Mouse (Mus musculus): ENCODE measurements around the gene Pde4c. TPM values are rescaled to one million over a fixed set of nuclear protein-coding genes. Genes with fewer than 3 reads are reported as not detected.

The Pde4c gene
- total and polyA plus RNA-seq, 2 experiments from 2014 or later, result 0.39 to 0.77 TPM

DNA sequence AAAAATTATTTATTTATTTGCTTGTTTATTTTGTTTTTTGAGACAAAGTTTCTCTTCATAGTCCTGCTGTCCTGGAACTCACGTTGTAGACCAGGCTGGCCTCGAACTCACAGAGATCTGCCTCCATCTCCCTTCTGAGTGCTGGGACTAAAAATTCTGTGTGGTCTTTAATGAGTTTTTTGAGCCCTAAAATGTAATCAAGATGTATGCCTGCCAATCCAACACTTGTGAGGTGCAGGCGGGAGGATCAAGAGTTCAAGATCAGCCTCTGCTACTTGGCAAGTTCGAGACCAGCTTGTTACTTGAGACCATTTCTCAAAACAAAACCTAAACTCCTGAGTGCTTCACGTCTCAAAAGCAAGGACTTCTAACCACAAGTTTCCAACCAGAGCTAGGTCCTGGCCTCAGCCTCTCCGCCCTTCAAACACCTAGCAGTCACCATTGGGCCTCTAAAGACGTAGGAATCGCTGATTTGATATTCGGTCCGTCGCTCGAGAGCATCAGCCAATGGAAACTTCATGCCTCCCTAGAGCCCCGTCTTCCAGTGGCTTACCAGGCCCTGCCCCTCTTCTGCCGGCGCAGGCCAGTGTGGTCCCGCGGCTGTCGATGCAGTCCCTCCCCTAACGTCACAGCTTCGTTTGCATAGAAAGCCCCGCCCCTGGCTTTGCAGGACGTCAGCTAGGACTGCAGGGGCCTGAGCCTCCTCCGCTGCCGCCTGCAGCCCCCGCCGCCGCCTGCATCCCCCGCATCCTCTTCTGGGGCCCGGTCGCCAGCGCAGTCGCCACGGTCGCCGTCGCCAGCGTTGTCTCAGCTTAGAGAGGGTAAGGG is 30.7 kb downstream of the Pde4c start, which contains the start of gene Rab3a:
Gene Rab3a (plus strand): TSS at position 637 of the 828 bp plus-strand sequence.
- WGBS, result 8% methylated on average over 37 of the region's 37 CpGs
- ATAC-seq (ENCODE audit: low FRiP score) (peak; percentile 96), DNase-seq (ENCODE audit: low spot score) (peak; percentile 99)
- 0 out of 2 replicates have a peak, but pooled peaks cover 2% of the 10 kb centered on the region for H3K4me1 ChIP-seq (ENCODE audit: insufficient read depth, low read length)
- H3K4me3 ChIP-seq (ENCODE audit: low read depth, low read length), result peak within 1 kb of the TSS; percentile 74
- peak within 1 kb of the TSS; percentile 99 for H3K9ac ChIP-seq (replicated peaks; ENCODE audit: low read length, poor library complexity, severe bottlenecking)
- peak within 1 kb of the TSS; percentile 68 for H3K4me2 ChIP-seq (ENCODE audit: low read depth, low read length, poor library complexity, severe bottlenecking)
- H3K9me3 ChIP-seq (ENCODE audit: low read length), result no peaks in the 10 kb centered on the region
- peak within 1 kb of the TSS; percentile 95 for H3K27ac ChIP-seq (ENCODE audit: low read depth, low read length)
- no peak for TF ChIP-seq CTCF (IDR thresholded peaks at IDR 0.05)
- peaks cover 25% of the 10 kb centered on the region for H3K36me3 ChIP-seq (ENCODE audit: insufficient read depth, low read length)
- 0 out of 2 replicates have a peak, but pooled peaks cover 4% of the 10 kb centered on the region for H3K27me3 ChIP-seq (ENCODE audit: insufficient read depth, low read length)

DNA sequence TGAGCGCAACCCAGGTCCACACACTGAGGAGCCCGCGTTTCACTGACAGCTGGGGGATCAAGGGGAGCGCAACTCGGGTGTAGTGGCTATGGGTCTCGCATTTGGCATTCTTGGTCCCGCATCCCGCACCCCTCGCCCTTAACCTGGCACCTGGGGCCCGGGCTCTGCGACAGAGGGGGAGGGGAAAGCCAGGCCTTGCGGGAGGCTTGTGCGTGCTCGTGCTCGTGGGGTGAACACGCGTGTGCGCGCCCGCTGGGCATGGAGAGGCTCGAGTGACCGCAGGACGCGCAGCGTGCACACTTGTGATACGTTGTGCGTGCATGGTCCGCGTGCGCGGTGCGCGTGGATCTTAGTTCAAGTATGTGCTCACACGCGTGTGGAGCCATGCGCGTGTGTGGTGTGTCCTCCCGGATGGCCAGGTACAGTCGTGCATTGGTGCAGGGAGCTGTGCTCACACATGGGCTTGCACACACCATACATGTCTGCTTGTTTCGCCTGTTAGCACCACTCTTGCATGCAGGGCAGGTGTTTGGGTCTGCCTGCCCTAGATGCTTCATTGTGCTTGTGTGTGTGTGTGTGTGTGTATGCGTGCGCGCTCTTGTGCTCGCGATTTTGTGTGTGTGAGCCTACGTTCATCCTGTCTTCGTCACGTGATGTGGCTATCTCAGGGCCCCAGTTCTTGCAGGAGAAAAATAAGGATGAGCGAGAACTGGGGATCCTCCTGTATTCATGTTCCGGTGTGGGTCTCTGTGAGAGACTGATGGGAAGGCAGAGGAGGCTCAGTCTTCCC is 31.5 kb downstream of the Pde4c start:
- no peaks in the 10 kb centered on the region for H3K27me3 ChIP-seq (ENCODE audit: insufficient read depth, low read length)
- 11% methylated on average over 50 of the region's 50 CpGs for WGBS
- H3K4me3 ChIP-seq (ENCODE audit: low read depth, low read length), result peak overlapping the region; percentile 74
- DNase-seq (ENCODE audit: low spot score) (peak; percentile 86), ATAC-seq (ENCODE audit: low FRiP score) (peak; percentile 72)
- H3K4me1 ChIP-seq (ENCODE audit: insufficient read depth, low read length), result peaks cover 7% of the 10 kb centered on the region; the same call in 1 of the 2 replicates
- peaks cover 25% of the 10 kb centered on the region for H3K36me3 ChIP-seq (ENCODE audit: insufficient read depth, low read length)
- no peaks in the 10 kb centered on the region for H3K9me3 ChIP-seq (ENCODE audit: low read length)
- peak overlapping the region; percentile 99 for H3K9ac ChIP-seq (replicated peaks; ENCODE audit: low read length, poor library complexity, severe bottlenecking)
- peak overlapping the region; percentile 68 for H3K4me2 ChIP-seq (ENCODE audit: low read depth, low read length, poor library complexity, severe bottlenecking)
- H3K27ac ChIP-seq (ENCODE audit: low read depth, low read length), result peak overlapping the region; percentile 95
- no peak for TF ChIP-seq CTCF (IDR thresholded peaks at IDR 0.05)

DNA sequence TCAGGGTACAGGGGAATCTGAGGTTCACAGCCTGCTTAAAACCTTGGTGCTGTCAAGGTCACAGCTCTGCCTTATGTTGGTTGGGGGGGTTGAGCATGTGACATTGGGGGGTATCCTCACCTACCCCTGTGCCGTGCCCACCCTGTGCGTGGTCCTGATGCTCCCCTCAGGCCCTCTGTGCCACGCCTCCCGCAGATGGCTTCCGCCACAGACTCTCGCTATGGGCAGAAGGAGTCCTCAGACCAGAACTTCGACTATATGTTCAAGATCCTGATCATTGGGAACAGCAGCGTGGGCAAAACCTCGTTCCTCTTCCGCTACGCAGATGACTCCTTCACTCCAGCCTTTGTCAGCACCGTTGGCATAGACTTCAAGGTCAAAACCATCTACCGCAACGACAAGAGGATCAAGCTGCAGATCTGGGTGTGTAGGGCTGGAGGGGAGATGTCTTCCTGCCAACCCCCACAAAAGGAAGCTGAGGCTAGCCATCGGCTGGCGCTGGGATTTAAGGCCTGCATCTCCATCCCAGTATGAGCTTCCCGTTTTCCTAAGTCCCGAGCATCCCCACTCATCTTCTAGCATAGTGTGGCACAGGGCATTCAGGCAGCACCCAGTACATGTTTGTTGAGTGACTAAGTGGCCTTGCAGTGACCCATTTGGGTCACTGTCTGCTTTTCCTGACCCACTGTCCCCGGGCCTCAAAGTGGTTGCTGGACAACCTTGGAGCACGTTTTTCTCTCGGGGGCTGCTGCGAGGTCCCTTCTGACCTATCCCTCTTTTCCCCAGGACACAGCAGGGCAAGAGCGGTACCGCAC is 32.3 kb downstream of the Pde4c start:
- DNase-seq (ENCODE audit: low spot score) (no peak), ATAC-seq (ENCODE audit: low FRiP score) (no peak)
- TF ChIP-seq CTCF (IDR thresholded peaks at IDR 0.05), result no peak
- H3K4me1 ChIP-seq (ENCODE audit: insufficient read depth, low read length), result peaks cover 10% of the 10 kb centered on the region; the same call in 1 of the 2 replicates
- H3K4me2 ChIP-seq (ENCODE audit: low read depth, low read length, poor library complexity, severe bottlenecking), result peak overlapping the region; percentile 68
- peaks cover 25% of the 10 kb centered on the region for H3K36me3 ChIP-seq (ENCODE audit: insufficient read depth, low read length)
- 83% methylated on average over 24 of the region's 24 CpGs for WGBS
- no peaks in the 10 kb centered on the region for H3K9me3 ChIP-seq (ENCODE audit: low read length)
- H3K9ac ChIP-seq (replicated peaks; ENCODE audit: low read length, poor library complexity, severe bottlenecking), result peak overlapping the region; percentile 99
- H3K4me3 ChIP-seq (ENCODE audit: low read depth, low read length), result peak overlapping the region; percentile 74
- no peaks in the 10 kb centered on the region for H3K27me3 ChIP-seq (ENCODE audit: insufficient read depth, low read length)
- H3K27ac ChIP-seq (ENCODE audit: low read depth, low read length), result no peak overlapping the region

DNA sequence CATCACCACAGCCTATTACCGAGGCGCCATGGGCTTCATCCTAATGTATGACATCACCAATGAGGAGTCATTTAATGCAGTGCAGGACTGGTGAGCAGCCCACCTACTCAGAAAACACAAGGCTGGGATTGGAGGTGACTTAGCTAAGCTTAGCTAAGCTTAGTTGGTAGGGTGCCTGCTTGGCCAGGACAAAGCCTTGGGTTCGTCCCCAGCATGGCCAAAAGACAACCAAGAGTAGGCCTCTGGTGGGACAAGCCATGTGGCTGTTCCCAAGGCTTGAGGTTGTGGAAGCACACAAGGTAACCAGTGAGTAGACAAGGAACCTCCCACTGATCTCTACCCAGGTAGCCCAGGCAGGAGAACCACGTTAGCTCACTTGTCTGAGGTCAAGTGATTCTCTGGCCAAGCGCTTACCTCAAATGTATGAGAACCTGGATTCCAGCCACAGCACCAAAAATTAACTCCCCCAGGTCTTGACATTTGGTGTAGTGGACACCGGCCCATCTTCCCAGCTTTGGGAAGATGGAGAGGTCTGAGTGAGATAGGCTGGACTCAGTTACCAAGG is 33.0 kb downstream of the Pde4c start:
- Histone ChIP-seq H3K9ac (replicated peaks; ENCODE audit: low read length, poor library complexity, severe bottlenecking) (no peak overlapping the region), H3K9me3 (ENCODE audit: low read length) (no peaks in the 10 kb centered on the region), H3K27ac (ENCODE audit: low read depth, low read length) (no peak overlapping the region), H3K36me3 (ENCODE audit: insufficient read depth, low read length) (peaks cover 25% of the 10 kb centered on the region), H3K27me3 (ENCODE audit: insufficient read depth, low read length) (no peaks in the 10 kb centered on the region), H3K4me3 (ENCODE audit: low read depth, low read length) (no peak overlapping the region), H3K4me1 (ENCODE audit: insufficient read depth, low read length) (peaks cover 10% of the 10 kb centered on the region; the same call in 1 of the 2 replicates), H3K4me2 (ENCODE audit: low read depth, low read length, poor library complexity, severe bottlenecking) (no peak overlapping the region)
- 93% methylated on average over 6 of the region's 6 CpGs for WGBS
- DNase-seq (ENCODE audit: low spot score) (no peak), ATAC-seq (ENCODE audit: low FRiP score) (no peak)
- no peak for TF ChIP-seq CTCF (IDR thresholded peaks at IDR 0.05)
